Mouse (Mus musculus) megakaryocyte progenitor cell, adult 5-6 weeks (primary cell): ENCODE results near the gene Arfgap3. TPM values are rescaled to one million over a fixed set of nuclear protein-coding genes. Genes with fewer than 3 reads are reported as not detected.

Experiments used
- ATAC-seq: replicated peaks from 2 replicates; pipeline ENCODE4 v1.8.0; 2016; ENCODE audit warnings: mild to moderate bottlenecking, moderate TSS enrichment, inconsistent platforms; ENCODE audit not compliant: poor library complexity
- total RNA-seq, 2 experiments: library from RNA; stranded (forward) in 1 of 2; stranded (reverse) in 1 of 2; fragments of 157-497, 149-512 nt in 1 of 2; fragments of 200-1000 nt in 1 of 2; gene quantifications; 2 replicates each; pipeline versions ENCODE4 v1.2.3 to v1.2.4; 2015 to 2017

Gene Arfgap3
- total RNA-seq, 2 experiments from 2014 or later, result 23.7 to 25.4 TPM

GRCm38 (mm10) chr15:83348747-83349146 is 1.3 kb downstream of the Arfgap3 start:
- ATAC-seq, result no peak

GRCm38 (mm10) chr15:83345898-83346529 is 4.0 kb downstream of the Arfgap3 start:
- no peak for ATAC-seq

- no peak for ATAC-seq
These were observed 5.1 kb downstream of the Arfgap3 start for GRCm38 (mm10) chr15:83344956-83345355.

- ATAC-seq, result peak; percentile 77
These were observed 5.9 kb downstream of the Arfgap3 start for GRCm38 (mm10) chr15:83344157-83344556.

GRCm38 (mm10) chr15:83338908-83339307 is 11.1 kb downstream of the Arfgap3 start:
- ATAC-seq, result no peak

- ATAC-seq, result no peak
These were observed 11.9 kb downstream of the Arfgap3 start for GRCm38 (mm10) chr15:83337903-83338870.

GRCm38 (mm10) chr15:83332373-83332772 is 17.7 kb downstream of the Arfgap3 start:
- 0 out of 2 replicates have a peak, but pooled peaks have one; percentile 52 for ATAC-seq

- ATAC-seq, result no peak
These were observed 21.1 kb downstream of the Arfgap3 start for GRCm38 (mm10) chr15:83328952-83329351.

- no peak for ATAC-seq
These were observed 27.0 kb downstream of the Arfgap3 start for GRCm38 (mm10) chr15:83323071-83323470.

GRCm38 (mm10) chr15:83314914-83315313 is 35.1 kb downstream of the Arfgap3 start:
- no peak for ATAC-seq

- no peak for ATAC-seq
These were observed 40.2 kb downstream of the Arfgap3 start for GRCm38 (mm10) chr15:83309878-83310277.

GRCm38 (mm10) chr15:83308708-83309107 is 41.3 kb downstream of the Arfgap3 start:
- ATAC-seq, result 0 out of 2 replicates have a peak, but pooled peaks have one; percentile 23

GRCm38 (mm10) chr15:83306181-83306580 is 43.9 kb downstream of the Arfgap3 start:
- no peak for ATAC-seq

- ATAC-seq, result no peak
These were observed 44.7 kb downstream of the Arfgap3 start for GRCm38 (mm10) chr15:83305192-83305921.

- no peak for ATAC-seq
These were observed 45.2 kb downstream of the Arfgap3 start for GRCm38 (mm10) chr15:83304804-83305191.

GRCm38 (mm10) chr15:83303656-83304484 is 46.2 kb downstream of the Arfgap3 start:
- ATAC-seq, result 0 out of 2 replicates have a peak, but pooled peaks have one; percentile 11

GRCm38 (mm10) chr15:83299916-83300582 is 50.0 kb downstream of the Arfgap3 start:
- no peak for ATAC-seq

GRCm38 (mm10) chr15:83299450-83299849 is 50.6 kb downstream of the Arfgap3 start:
- no peak for ATAC-seq

GRCm38 (mm10) chr15:83298810-83299209 is 51.2 kb downstream of the Arfgap3 start:
- no peak for ATAC-seq

GRCm38 (mm10) chr15:83298313-83298712 is 51.7 kb downstream of the Arfgap3 start:
- no peak for ATAC-seq
